Mouse (Mus musculus) midbrain, embryonic 16.5 days (tissue): ENCODE results near the gene Rps13. TPM values are rescaled to one million over a fixed set of nuclear protein-coding genes. Genes with fewer than 3 reads are reported as not detected.

Source experiments
- ATAC-seq: fragments of 200-750 bp; cut with Nextera tagmentation; 2 replicates; pipeline ENCODE4 v1.8.0; 2017; ENCODE audit warnings: moderate TSS enrichment
- H3K27ac ChIP-seq: fragments of 300-500 bp; sonication (generic); 2 replicates; pipeline ENCODE4 v1.5.1; 2014; ENCODE audit warnings: mild to moderate bottlenecking, low read length, mixed read lengths
- H3K27me3 ChIP-seq: fragments of 300-500 bp; sonication (generic); 2 replicates; pipeline ENCODE4 v1.6.1; 2014; ENCODE audit warnings: low read depth, low read length, mixed read lengths; ENCODE audit not compliant: control insufficient read depth, insufficient read depth
- H3K36me3 ChIP-seq: fragments of 300-500 bp; sonication (generic); 2 replicates; pipeline ENCODE4 v1.6.1; 2014; ENCODE audit warnings: mild to moderate bottlenecking, low read length, moderate library complexity, mixed read lengths; ENCODE audit not compliant: control insufficient read depth, insufficient read depth
- H3K4me1 ChIP-seq: fragments of 300-500 bp; sonication (generic); 2 replicates; pipeline ENCODE4 v1.6.1; 2014; ENCODE audit warnings: mild to moderate bottlenecking, low read length, mixed read lengths; ENCODE audit not compliant: control insufficient read depth, insufficient read depth
- H3K4me2 ChIP-seq: fragments of 300-500 bp; sonication (generic); 2 replicates; pipeline ENCODE4 v1.6.1; 2014; ENCODE audit warnings: mild to moderate bottlenecking, low read length, mixed read lengths
- H3K4me3 ChIP-seq: fragments of 300-500 bp; sonication (generic); 2 replicates; pipeline ENCODE4 v1.5.1; 2014; ENCODE audit warnings: low read depth, mild to moderate bottlenecking, low read length, moderate library complexity, mixed read lengths
- H3K9ac ChIP-seq: fragments of 300-500 bp; sonication (generic); 2 replicates; pipeline ENCODE4 v1.6.1; 2014; ENCODE audit warnings: low read depth, low read length, mixed read lengths
- H3K9me3 ChIP-seq: fragments of 300-500 bp; sonication (generic); replicated peaks from 2 replicates; pipeline ENCODE4 v1.6.1; 2014; ENCODE audit warnings: mild to moderate bottlenecking, low read length, mixed read lengths; ENCODE audit not compliant: control insufficient read depth, poor library complexity, severe bottlenecking
- WGBS: fragments of 180-500 bp; shearing (Covaris S2); extraction: QIAGEN DNeasy Blood & Tissue Kit; methylation state at CpG from one replicate; pipeline ENCODE4 v1.1.7; 2014; 5-methylcytosine and 5-hydroxymethylcytosine counted together
- polyA plus RNA-seq: library from polyadenylated mRNA; unstranded; fragments of >200 nt; fragmentation: Nextera tagmentation; extraction: Ambion mirVana; gene quantifications from 2 replicates; pipeline ENCODE4 v1.2.1, GENCODE M21; 2015

The Rps13 gene
- polyA plus RNA-seq, 1 experiment from 2014 or later, result 426 TPM

DNA sequence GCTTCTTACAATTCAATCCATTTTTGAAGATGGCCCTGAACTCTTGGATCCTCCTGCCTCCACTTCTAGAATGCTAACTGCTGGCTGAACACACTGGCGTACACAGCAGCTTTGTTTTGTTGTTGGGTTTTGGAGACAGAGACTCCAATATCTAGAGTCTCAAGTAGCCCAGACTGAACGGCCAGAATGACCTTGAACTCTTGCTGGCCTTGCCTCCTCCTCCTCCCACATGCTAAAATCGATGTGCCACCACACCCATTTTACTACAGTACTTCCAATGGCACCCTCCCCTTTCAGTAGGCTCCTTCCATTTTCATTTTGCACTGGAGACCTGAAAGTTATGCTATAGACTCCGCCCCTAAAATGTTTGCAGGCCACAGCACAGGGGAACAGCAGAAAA lies 32.9 kb downstream of the Rps13 start:
- WGBS, result 91% methylated on average over 4 of the region's 4 CpGs
- Histone ChIP-seq H3K9ac (no peak overlapping the region), H3K27me3 (no peaks in the 10 kb centered on the region), H3K4me3 (no peak overlapping the region), H3K4me2 (no peak overlapping the region), H3K4me1 (no peaks in the 10 kb centered on the region), H3K9me3 (no peaks in the 10 kb centered on the region), H3K27ac (no peak overlapping the region), H3K36me3 (no peaks in the 10 kb centered on the region)
- no peak for ATAC-seq

DNA sequence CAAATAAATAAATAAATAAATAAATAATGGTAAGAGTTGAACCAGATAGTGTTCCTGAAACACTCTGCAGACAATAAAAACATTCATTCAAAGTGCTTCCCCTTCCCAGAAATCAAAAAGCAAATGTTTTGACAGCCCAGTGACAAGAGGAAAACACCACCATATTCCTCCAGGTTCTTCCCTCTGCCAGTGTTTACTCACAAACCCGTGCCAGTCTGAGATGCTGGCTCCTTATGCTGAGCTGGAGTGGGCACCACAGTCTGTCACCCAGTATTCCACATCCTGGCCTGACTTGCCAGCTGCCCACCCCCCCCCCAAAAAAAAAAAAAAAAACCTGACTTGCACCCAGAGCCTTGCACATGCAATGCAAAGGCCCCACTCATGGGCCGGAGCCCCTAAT lies 35.1 kb downstream of the Rps13 start:
- Histone ChIP-seq H3K27me3 (no peaks in the 10 kb centered on the region), H3K9ac (no peak overlapping the region), H3K27ac (no peak overlapping the region), H3K9me3 (no peaks in the 10 kb centered on the region), H3K36me3 (no peaks in the 10 kb centered on the region), H3K4me2 (no peak overlapping the region), H3K4me1 (no peaks in the 10 kb centered on the region), H3K4me3 (no peak overlapping the region)
- whole genome bisulfite sequencing, result 88% methylated on average over 2 of the region's 2 CpGs
- no peak for ATAC-seq

DNA sequence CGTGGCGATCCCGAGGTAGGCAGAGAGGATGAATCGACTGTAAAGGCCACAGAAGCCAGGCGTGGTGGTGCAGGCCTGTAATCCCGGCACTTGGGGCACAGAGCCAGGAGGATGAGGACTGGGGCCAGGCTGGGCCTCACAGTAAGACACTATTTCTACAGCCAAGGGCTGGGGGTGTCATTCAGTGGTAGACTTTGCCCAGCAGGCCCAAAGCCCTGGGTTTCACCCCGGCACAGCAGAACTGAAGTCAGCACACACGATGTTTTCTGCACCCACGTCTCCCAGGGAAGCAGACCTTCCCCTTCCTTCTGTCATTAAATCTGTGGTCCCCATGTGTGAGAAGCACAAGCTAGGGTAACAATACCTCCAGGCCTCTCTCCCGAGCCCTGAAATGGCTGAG lies 35.6 kb downstream of the Rps13 start:
- H3K4me1 ChIP-seq, result no peaks in the 10 kb centered on the region
- ATAC-seq, result no peak
- no peaks in the 10 kb centered on the region for H3K9me3 ChIP-seq
- H3K4me3 ChIP-seq, result no peak overlapping the region
- H3K9ac ChIP-seq, result no peak overlapping the region; the same call in 1 of the 2 replicates
- WGBS, result 65% methylated on average over 10 of the region's 10 CpGs
- no peak overlapping the region for H3K27ac ChIP-seq
- no peaks in the 10 kb centered on the region for H3K36me3 ChIP-seq
- H3K4me2 ChIP-seq, result no peak overlapping the region
- no peaks in the 10 kb centered on the region for H3K27me3 ChIP-seq

DNA sequence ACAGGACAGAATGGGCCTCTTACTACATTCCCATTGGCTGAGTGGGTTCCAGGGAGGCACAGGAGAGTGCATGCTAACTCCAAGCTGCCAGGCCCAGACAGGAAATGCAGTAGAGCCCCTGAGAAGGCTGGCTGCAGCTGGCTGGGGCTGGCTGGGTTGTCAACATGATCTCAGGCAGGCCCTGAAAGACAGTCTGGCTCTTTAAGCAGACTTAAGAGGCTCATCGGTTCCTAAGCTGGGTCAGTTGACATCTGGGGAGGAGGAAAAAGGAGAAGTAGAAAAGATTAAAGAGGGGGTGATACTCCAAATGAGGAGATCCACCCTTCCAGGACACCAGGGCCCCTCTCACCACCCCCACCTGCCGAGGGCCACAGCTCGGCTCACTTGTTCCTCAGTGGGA lies 39.0 kb downstream of the Rps13 start:
- no peaks in the 10 kb centered on the region for H3K27me3 ChIP-seq
- H3K4me1 ChIP-seq, result no peaks in the 10 kb centered on the region
- no peak for ATAC-seq
- H3K4me2 ChIP-seq, result no peak overlapping the region
- no peak overlapping the region for H3K9ac ChIP-seq
- 53% methylated on average over 3 of the region's 3 CpGs for WGBS
- H3K36me3 ChIP-seq, result no peaks in the 10 kb centered on the region
- no peak overlapping the region for H3K27ac ChIP-seq
- no peaks in the 10 kb centered on the region for H3K9me3 ChIP-seq
- H3K4me3 ChIP-seq, result no peak overlapping the region

DNA sequence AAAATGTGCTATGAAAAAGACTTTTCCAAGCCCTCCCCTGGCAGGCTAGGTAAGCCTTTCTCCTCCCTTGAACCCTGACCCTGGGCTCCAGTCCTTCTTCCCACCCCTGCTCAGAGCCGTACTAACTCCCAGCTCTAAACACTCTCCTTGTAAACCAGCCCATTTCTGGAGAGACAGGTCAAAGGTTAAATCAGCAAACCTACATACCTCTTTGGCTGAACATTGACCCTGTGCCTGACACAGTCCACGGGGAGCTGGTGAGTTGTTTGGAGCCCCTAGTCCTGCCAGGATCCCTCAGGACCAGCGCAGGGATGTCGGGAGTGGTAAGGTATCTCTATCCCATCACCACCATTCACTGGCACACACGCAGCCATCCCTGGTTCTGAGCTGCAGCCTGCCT lies 41.6 kb downstream of the Rps13 start:
- no peaks in the 10 kb centered on the region for H3K27me3 ChIP-seq

DNA sequence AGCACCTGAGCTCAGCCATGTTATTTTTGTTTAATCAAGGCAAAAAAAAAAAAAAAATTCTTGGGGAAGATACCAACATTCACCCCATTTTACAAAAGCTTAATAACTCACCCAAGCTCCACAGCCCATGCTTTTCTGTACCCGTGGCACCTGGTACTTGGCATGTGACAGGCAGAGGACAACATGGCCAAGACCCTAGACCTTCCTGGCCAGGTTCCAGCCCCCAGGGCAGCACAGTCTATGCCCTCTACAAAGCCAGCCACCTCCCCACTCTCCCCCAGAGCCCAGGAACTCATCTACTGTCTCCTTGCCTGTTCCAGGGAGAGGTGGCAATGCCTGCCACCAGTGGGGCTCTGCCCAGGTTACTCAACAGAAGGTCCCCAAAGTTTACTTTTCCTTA lies 43.4 kb downstream of the Rps13 start:
- H3K9me3 ChIP-seq, result no peaks in the 10 kb centered on the region
- no peak for ATAC-seq
- no peak overlapping the region for H3K9ac ChIP-seq
- H3K27me3 ChIP-seq, result no peaks in the 10 kb centered on the region
- no peak overlapping the region for H3K4me2 ChIP-seq
- no peaks in the 10 kb centered on the region for H3K4me1 ChIP-seq
- no peaks in the 10 kb centered on the region for H3K36me3 ChIP-seq
- WGBS, result 85% methylated on average over 1 of the region's 1 CpGs
- no peak overlapping the region for H3K27ac ChIP-seq
- no peak overlapping the region for H3K4me3 ChIP-seq

More for the DNA sequence above, 41.6 kb downstream of the Rps13 start:
- Histone ChIP-seq H3K9ac (no peak overlapping the region), H3K4me3 (no peak overlapping the region), H3K4me1 (no peaks in the 10 kb centered on the region), H3K27ac (no peak overlapping the region), H3K4me2 (no peak overlapping the region), H3K36me3 (no peaks in the 10 kb centered on the region), H3K9me3 (no peaks in the 10 kb centered on the region)
- 54% methylated on average over 5 of the region's 5 CpGs for WGBS
- ATAC-seq, result no peak

DNA sequence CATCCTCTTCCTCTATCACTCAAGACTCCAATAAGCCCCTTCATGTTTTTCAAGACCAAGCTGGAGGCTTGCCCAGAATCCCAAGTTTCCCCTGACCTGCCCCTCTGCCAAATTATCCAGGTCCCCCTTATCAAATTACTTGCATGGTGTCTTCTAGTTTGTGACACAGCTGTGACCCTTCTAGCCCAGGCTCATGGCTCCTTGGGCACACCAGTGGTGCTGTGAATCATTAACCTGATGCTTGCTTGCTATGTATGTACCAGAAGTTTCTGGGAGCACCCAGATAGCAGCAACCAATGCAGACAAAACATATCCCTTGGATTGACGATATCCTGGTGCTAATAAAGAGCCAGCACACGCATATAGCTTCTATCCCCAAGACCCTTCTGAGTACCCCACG lies 45.0 kb downstream of the Rps13 start:
- no peak overlapping the region for H3K9ac ChIP-seq
- no peak overlapping the region for H3K4me2 ChIP-seq
- ATAC-seq, result no peak
- H3K9me3 ChIP-seq, result no peaks in the 10 kb centered on the region
- H3K36me3 ChIP-seq, result no peaks in the 10 kb centered on the region
- no peaks in the 10 kb centered on the region for H3K27me3 ChIP-seq
- no peak overlapping the region for H3K27ac ChIP-seq
- WGBS, result 87% methylated on average over 3 of the region's 3 CpGs
- no peak overlapping the region for H3K4me3 ChIP-seq
- no peaks in the 10 kb centered on the region for H3K4me1 ChIP-seq

DNA sequence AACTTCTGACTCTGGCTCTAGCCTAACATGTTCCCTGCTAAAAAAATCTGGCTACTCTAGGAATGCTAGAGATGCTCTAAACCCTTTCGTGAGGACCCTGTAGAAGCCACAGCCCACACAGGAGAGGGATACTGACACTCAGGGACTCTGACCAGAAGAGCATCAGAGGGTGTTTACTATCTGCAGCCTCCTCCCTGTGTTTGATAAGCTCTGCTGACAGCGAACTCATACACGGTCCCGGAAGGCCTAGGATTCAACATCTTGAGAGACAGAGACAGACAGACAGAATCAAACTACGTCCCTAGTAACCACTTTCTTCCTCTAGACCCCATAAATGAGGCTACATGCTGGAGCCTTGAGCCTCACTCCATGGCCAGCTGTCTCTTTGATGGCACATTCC lies 46.0 kb downstream of the Rps13 start:
- WGBS, result 88% methylated on average over 5 of the region's 5 CpGs
- H3K4me2 ChIP-seq, result no peak overlapping the region
- H3K9me3 ChIP-seq, result no peaks in the 10 kb centered on the region
- H3K4me3 ChIP-seq, result no peak overlapping the region
- H3K27ac ChIP-seq, result no peak overlapping the region
- H3K36me3 ChIP-seq, result no peaks in the 10 kb centered on the region
- H3K9ac ChIP-seq, result no peak overlapping the region
- H3K27me3 ChIP-seq, result no peaks in the 10 kb centered on the region
- no peak for ATAC-seq
- no peaks in the 10 kb centered on the region for H3K4me1 ChIP-seq

DNA sequence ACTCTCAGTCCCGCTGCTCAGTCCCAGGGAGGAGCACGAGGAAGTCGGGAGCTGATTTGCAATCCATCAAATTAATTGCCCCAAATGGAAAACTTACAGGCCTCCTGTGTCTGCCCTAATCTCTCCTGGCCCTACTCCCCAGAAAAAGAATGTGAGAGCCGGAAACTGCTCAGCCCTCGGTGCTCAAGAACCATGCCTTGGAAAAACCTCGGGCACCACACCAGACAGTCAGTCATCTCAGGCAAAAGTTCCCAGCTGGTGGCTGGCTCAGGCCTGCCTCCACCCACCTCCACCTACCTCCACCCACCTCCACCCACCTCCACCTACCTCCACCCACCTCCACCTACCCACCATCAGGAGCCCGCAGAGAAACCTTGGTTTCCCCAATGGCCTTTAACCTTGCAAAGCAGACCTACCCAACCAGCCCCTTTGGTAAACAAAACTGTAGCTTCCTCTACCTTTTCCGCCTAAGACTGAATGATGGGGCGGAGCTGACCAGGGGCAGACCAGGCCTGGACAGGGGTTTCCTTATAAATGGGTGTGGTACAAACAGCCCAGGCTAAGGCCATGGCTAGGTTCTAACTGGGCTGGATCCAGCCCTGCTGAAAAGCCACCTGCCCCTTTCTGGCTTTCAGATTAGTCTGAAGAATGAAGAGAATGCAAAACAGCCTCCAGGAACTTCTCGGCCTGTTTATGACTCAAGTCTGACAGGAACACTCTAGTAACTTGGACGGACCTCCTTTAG lies 47.2 kb downstream of the Rps13 start:
- no peak overlapping the region for H3K4me3 ChIP-seq
- no peaks in the 10 kb centered on the region for H3K4me1 ChIP-seq
- no peaks in the 10 kb centered on the region for H3K9me3 ChIP-seq
- ATAC-seq, result no peak
- H3K9ac ChIP-seq, result no peak overlapping the region
- H3K36me3 ChIP-seq, result no peaks in the 10 kb centered on the region
- 67% methylated on average over 11 of the region's 11 CpGs for WGBS
- H3K27ac ChIP-seq, result no peak overlapping the region
- H3K27me3 ChIP-seq, result no peaks in the 10 kb centered on the region
- H3K4me2 ChIP-seq, result no peak overlapping the region
